Mouse (Mus musculus) heart, embryonic 12.5 days (tissue): ENCODE measurements around the gene Zfp597. TPM values are rescaled to one million over a fixed set of nuclear protein-coding genes. Genes with fewer than 3 reads are reported as not detected.

Experiments
- ATAC-seq: fragments of 200-750 bp; cut with Nextera tagmentation; 2 replicates; pipeline ENCODE4 v1.8.0; 2017; ENCODE audit warnings: moderate TSS enrichment, moderate library complexity; ENCODE audit not compliant: insufficient number of reproducible peaks, low FRiP score
- H3K27ac ChIP-seq: fragments of 300-500 bp; sonication (generic); 2 replicates; pipeline ENCODE4 v1.5.1; 2016; ENCODE audit warnings: mild to moderate bottlenecking, moderate library complexity; ENCODE audit not compliant: poor library complexity, severe bottlenecking
- H3K27me3 ChIP-seq: fragments of 300-500 bp; sonication (generic); replicated peaks from 2 replicates; pipeline ENCODE4 v1.6.1; 2016; ENCODE audit warnings: mild to moderate bottlenecking, moderate library complexity
- H3K36me3 ChIP-seq: fragments of 300-500 bp; sonication (generic); 2 replicates; pipeline ENCODE4 v1.6.1; 2016; ENCODE audit warnings: mild to moderate bottlenecking, moderate library complexity
- H3K4me1 ChIP-seq: fragments of 300-500 bp; sonication (generic); replicated peaks from 2 replicates; pipeline ENCODE4 v1.6.1; 2016; ENCODE audit warnings: mild to moderate bottlenecking
- H3K4me2 ChIP-seq: fragments of 300-500 bp; sonication (generic); 2 replicates; pipeline ENCODE4 v1.6.1; 2016; ENCODE audit warnings: mild to moderate bottlenecking, moderate library complexity
- H3K4me3 ChIP-seq: fragments of 300-500 bp; sonication (generic); 2 replicates; pipeline ENCODE4 v1.5.1; 2016; ENCODE audit warnings: mild to moderate bottlenecking
- H3K9ac ChIP-seq: fragments of 300-500 bp; sonication (generic); 2 replicates; pipeline ENCODE4 v1.6.1; 2016; ENCODE audit warnings: mild to moderate bottlenecking, moderate library complexity
- H3K9me3 ChIP-seq: fragments of 300-500 bp; sonication (generic); replicated peaks from 2 replicates; pipeline ENCODE4 v1.6.1; 2016; ENCODE audit warnings: mild to moderate bottlenecking, moderate library complexity
- WGBS: fragments of 180-500 bp; shearing (Covaris S2); methylation state at CpG from one replicate; pipeline ENCODE4 v1.1.7; 2016; 5-methylcytosine and 5-hydroxymethylcytosine counted together
- polyA plus RNA-seq: library from polyadenylated mRNA; unstranded; fragments of >200 nt; fragmentation: Nextera tagmentation; extraction: Ambion mirVana; gene quantifications from 2 replicates; pipeline ENCODE4 v1.2.1, GENCODE M21; 2016

The Zfp597 gene
- polyA plus RNA-seq, 1 experiment from 2014 or later, result 6.5 TPM

DNA sequence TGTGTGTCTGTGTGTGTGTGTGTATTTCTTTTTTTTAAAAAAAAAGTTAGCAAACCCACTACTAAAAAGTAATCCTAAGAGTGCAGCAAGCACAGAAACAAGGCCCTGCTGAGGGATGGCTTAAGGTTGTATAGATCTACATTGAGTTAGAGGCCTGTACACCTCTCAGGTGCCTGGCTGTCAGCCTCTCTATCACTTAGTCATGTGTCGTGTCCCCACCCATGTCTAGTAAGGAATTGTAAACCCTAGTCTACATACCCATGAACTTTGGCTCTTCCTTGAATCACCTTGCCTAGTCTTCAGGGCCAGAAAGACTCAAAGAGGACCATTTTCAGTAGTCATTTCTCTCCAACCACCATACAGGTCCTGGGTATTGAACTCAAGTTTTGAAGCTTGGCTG is 12.2 kb upstream of the Zfp597 start:
- Histone ChIP-seq H3K27me3 (no peaks in the 10 kb centered on the region), H3K27ac (no peak overlapping the region), H3K4me1 (peaks cover 17% of the 10 kb centered on the region), H3K9ac (no peak overlapping the region), H3K36me3 (peaks cover 73% of the 10 kb centered on the region), H3K4me2 (no peak overlapping the region), H3K4me3 (no peak overlapping the region), H3K9me3 (no peaks in the 10 kb centered on the region)
- ATAC-seq, result no peak
- WGBS, result 89% methylated on average over 1 of the region's 1 CpGs

DNA sequence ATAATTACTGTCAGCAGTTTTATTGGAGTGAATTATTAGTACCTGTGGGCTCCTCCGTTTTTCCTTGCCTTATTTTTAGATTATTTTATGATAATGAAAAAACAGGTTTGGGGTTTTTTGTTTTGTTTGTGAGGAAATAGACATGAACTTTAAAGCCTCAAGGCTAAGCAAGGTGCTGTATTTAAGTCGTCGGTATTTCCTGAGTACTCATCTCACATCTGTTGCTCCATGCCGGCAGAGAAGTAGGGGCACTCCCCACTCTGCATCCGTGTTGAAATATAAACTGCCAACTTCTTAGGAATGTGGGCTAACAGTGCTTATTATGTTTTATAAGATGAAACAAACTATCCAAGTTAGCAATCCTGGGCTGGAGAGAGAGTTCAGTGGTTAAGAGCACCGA is 11.7 kb upstream of the Zfp597 start:
- ATAC-seq, result no peak
- H3K27me3 ChIP-seq, result no peaks in the 10 kb centered on the region
- 79% methylated on average over 6 of the region's 6 CpGs for WGBS
- no peak overlapping the region for H3K4me3 ChIP-seq
- H3K9ac ChIP-seq, result no peak overlapping the region
- peaks cover 17% of the 10 kb centered on the region for H3K4me1 ChIP-seq
- H3K36me3 ChIP-seq, result peaks cover 68% of the 10 kb centered on the region
- H3K27ac ChIP-seq, result no peak overlapping the region
- no peak overlapping the region for H3K4me2 ChIP-seq
- no peaks in the 10 kb centered on the region for H3K9me3 ChIP-seq

DNA sequence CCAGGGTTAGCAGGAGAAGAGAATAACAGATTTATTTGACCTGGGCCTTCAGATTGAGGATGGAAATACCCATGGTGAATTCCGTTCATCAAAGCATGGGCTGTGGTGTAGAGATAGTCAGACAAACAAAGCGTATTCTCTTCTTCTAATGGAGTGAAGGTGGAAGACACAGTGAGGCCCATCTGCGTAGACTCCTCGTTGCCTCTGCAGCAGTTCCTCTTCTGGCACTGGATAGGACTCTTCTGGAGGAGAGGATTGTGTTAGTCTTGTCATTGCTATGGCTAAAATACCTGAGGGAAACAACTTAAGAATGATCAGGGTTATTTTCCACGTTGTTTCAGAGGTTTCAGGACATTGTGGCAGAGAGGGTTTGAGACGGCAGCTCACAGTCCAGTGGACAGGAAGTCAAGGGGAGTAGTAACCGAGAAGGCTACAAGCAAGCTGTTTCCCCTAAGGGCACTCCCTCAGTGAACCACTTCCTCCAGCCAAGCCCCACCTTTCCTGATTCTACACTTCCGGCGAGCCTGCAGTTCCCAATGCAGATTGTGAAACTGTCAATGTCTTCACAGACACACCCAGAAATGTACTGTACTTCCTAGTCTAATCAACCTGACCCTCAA is 10.9 kb upstream of the Zfp597 start:
- no peak overlapping the region for H3K9ac ChIP-seq
- H3K27ac ChIP-seq, result peak overlapping the region; percentile 74
- no peaks in the 10 kb centered on the region for H3K27me3 ChIP-seq
- H3K9me3 ChIP-seq, result no peaks in the 10 kb centered on the region
- no peak overlapping the region for H3K4me2 ChIP-seq
- 64% methylated on average over 9 of the region's 9 CpGs for WGBS
- H3K4me3 ChIP-seq, result no peak overlapping the region
- ATAC-seq, result peak; percentile 36; the same call in 1 of the 2 replicates
- H3K4me1 ChIP-seq, result peaks cover 17% of the 10 kb centered on the region
- peaks cover 61% of the 10 kb centered on the region for H3K36me3 ChIP-seq

DNA sequence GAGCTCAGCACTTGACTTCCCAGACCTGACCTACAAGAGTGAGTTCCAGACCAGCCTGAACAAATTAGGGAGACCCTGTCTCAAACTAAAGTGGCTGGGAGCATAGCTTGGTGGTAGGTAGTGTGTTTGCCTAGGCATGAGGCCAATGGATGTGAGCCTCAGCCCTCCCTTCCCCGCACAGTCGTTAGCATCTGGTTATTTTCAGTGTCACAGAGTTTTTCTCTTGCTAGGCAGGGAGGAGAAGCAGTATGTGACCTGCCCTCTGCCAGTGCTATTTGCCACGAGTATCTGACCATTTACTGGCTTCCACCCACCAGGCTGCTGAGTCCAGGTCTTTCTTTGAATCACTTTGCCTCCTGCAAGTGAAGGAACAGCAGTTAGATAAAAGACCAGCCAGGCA is 9.4 kb upstream of the Zfp597 start:
- peaks cover 45% of the 10 kb centered on the region for H3K36me3 ChIP-seq
- H3K4me3 ChIP-seq, result no peak overlapping the region
- peak; percentile 84 for ATAC-seq
- no peaks in the 10 kb centered on the region for H3K27me3 ChIP-seq
- H3K4me2 ChIP-seq, result 0 out of 2 replicates have a peak overlapping the region, but pooled peaks have one; percentile 21
- 30% methylated on average over 3 of the region's 3 CpGs for WGBS
- H3K9ac ChIP-seq, result peak overlapping the region; percentile 9; the same call in 1 of the 2 replicates
- H3K9me3 ChIP-seq, result no peaks in the 10 kb centered on the region
- H3K27ac ChIP-seq, result peak overlapping the region; percentile 74
- peaks cover 17% of the 10 kb centered on the region for H3K4me1 ChIP-seq

DNA sequence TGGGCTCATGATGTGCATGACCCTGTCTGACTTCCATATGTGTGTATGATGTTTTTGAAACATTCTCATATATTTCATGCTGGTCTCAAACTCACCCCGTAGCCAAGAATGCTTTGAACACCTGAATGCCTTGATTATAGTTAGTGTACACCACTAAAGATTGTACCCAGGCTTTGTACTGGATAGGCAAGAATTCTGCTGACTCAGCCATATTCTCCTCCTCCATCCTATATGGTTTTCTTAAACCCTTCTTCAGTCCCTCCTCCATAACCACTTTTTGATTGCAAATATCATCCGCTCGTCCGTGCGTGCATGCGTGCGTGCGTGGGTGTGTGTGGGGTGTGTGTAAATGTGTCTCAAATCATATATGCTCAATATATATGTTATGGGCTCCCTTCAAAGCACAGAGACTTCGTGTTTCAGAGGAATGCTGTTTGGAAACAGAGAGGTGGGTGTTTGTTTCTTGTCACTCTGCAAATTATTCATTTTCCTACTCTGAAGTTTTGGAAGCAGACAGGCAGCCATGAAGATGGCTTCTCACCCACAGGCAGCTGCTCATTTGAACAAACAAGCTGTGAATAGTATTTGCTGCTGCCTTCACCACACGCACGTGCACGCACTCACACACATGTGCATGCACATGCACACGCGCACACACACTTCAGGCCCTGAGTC is 7.4 kb upstream of the Zfp597 start:
- WGBS, result 94% methylated on average over 14 of the region's 14 CpGs
- no peaks in the 10 kb centered on the region for H3K27me3 ChIP-seq
- no peak for ATAC-seq
- peaks cover 26% of the 10 kb centered on the region for H3K36me3 ChIP-seq
- H3K4me3 ChIP-seq, result no peak overlapping the region
- H3K4me2 ChIP-seq, result no peak overlapping the region
- no peak overlapping the region for H3K9ac ChIP-seq
- H3K9me3 ChIP-seq, result no peaks in the 10 kb centered on the region
- peaks cover 20% of the 10 kb centered on the region for H3K4me1 ChIP-seq
- H3K27ac ChIP-seq, result no peak overlapping the region

DNA sequence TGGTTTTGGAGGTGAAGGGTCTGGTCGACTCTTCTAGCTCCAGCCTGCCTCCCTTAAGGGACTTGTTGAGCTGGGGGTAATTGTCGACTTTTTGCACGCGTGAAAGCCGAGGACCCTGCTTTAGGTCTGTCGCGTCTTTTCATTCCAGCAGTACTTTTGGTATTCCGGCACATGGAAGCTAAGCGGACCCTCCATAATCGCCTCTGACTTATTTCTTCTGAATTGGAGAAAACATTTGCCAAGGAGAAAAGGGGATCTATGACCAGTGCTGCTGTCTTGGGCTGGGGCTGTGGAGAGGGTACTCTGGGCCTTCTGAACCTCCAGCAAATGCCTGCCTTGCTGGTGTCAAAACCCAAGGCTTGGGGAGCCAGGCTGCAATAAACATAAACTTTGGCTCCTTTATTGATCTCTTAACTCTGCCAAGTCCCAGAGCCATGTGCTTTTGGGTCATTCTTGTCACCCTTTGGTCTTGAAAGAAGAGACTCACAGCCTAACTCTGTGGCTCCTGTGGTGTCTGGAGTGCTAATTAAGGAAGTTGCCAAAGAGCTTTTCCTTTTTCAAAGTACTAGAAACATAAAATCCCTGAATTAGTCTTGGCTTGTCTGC is 807 bp upstream of the Zfp597 start:
- Histone ChIP-seq H3K4me1 (peaks cover 16% of the 10 kb centered on the region), H3K9ac (peak overlapping the region; percentile 88), H3K4me2 (peak overlapping the region; percentile 78), H3K4me3 (peak overlapping the region; percentile 78), H3K9me3 (no peaks in the 10 kb centered on the region), H3K36me3 (peaks cover 10% of the 10 kb centered on the region), H3K27ac (peak overlapping the region; percentile 94), H3K27me3 (no peaks in the 10 kb centered on the region)
- WGBS, result 4% methylated on average over 10 of the region's 10 CpGs
- ATAC-seq, result peak; percentile 3; the same call in 1 of the 2 replicates

DNA sequence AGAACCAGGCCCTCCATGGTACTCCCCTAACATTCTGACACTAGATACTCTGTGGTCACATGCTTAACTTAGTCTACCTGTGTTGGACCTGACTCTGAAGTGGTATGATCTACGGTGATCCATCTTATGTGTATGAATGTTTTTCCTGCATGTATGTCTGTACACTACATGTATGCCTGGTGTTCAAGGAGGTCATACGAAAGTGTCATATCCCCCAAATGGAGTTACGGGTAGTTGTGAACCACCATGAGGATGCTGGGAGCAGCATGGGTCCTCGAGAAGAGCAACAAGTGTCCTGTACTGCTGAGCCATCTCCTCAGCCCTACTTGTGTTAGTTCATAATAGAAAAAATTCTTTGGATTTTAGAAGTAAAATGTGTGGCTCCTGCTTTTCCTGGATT is 8.0 kb downstream of the Zfp597 start:
- Histone ChIP-seq H3K9me3 (no peaks in the 10 kb centered on the region), H3K27me3 (no peaks in the 10 kb centered on the region), H3K9ac (no peak overlapping the region), H3K4me3 (no peak overlapping the region), H3K4me1 (peaks cover 14% of the 10 kb centered on the region), H3K27ac (no peak overlapping the region), H3K36me3 (peaks cover 29% of the 10 kb centered on the region), H3K4me2 (no peak overlapping the region)
- WGBS, result 90% methylated on average over 4 of the region's 4 CpGs
- no peak for ATAC-seq

DNA sequence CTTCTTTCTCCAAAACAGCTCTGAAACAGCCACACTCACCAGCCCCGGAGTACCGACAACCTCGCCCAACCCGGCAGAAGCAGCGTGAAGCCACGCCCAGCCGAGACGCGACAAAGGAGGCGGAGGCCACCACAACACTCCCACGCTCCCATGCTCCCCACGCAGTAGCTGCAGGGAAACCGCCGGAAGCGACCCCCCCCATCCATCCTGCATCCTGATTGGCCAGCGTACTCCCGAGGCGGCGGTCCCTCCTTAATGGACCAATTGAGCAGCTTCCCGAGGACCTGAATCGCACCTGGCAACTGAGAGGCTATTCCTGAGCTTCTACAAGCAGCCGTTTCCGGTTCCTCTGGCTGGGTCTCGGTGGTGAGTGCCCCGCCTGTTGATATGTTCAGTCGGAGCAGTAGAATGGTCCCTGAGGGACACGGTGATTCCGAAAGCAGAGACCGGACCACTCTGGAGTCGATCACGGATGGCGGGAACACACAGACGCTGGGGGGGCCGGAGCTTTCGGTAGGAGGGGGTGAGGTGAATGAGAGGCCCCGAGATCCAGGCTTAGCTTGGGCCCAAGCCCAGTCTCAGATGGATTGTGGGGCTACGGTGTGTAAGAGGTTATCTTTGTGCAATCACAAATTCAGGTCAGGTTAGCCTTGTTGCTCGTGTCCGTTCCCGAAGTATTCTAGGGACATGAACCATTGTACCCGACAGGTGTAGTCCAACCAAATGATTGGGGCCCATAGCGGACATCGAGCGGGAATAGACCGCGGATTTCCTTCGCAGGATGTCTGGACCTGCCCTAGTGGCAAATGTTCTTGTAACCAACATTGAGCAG is 11.9 kb downstream of the Zfp597 start, which contains the start of gene Naa60:
Gene Naa60, plus strand, starts transcription at position 160 of the 832 bp plus-strand sequence.
- Histone ChIP-seq H3K27ac (peak within 1 kb of the TSS; percentile 44), H3K27me3 (no peaks in the 10 kb centered on the region), H3K4me1 (peaks cover 16% of the 10 kb centered on the region), H3K4me2 (peak within 1 kb of the TSS; percentile 92), H3K4me3 (peak within 1 kb of the TSS; percentile 66), H3K36me3 (peaks cover 21% of the 10 kb centered on the region; the same call in 1 of the 2 replicates), H3K9ac (peak within 1 kb of the TSS; percentile 78), H3K9me3 (no peaks in the 10 kb centered on the region)
- WGBS, result 3% methylated on average over 47 of the region's 47 CpGs
- ATAC-seq, result peak; percentile 98

DNA sequence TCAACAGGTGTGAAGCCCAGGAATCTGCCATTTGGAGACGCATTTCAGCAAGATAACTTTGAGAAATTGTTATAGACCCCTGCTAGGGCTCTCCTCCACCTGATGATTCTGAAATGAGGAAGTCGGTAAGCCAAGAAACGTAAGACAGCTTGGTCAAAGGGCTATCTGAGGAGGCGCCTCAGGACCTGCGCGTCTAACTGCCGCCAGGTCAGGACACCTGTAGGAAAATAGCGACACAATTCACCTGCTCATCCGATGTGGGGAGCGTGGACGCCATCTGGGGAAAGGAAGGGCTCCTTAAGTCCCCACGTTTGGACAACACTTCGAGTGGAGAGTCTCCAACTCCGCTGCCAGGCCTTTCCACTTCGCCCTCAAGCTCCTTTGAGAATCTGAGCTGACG is 12.5 kb downstream of the Zfp597 start:
- WGBS, result 2% methylated on average over 16 of the region's 16 CpGs
- H3K27me3 ChIP-seq, result no peaks in the 10 kb centered on the region
- H3K36me3 ChIP-seq, result peaks cover 23% of the 10 kb centered on the region
- peak overlapping the region; percentile 66 for H3K4me3 ChIP-seq
- 0 out of 2 replicates have a peak, but pooled peaks have one; percentile 13 for ATAC-seq
- H3K4me1 ChIP-seq, result peaks cover 16% of the 10 kb centered on the region
- peak overlapping the region; percentile 41; the same call in 1 of the 2 replicates for H3K27ac ChIP-seq
- H3K9ac ChIP-seq, result peak overlapping the region; percentile 78
- peak overlapping the region; percentile 92 for H3K4me2 ChIP-seq
- no peaks in the 10 kb centered on the region for H3K9me3 ChIP-seq

DNA sequence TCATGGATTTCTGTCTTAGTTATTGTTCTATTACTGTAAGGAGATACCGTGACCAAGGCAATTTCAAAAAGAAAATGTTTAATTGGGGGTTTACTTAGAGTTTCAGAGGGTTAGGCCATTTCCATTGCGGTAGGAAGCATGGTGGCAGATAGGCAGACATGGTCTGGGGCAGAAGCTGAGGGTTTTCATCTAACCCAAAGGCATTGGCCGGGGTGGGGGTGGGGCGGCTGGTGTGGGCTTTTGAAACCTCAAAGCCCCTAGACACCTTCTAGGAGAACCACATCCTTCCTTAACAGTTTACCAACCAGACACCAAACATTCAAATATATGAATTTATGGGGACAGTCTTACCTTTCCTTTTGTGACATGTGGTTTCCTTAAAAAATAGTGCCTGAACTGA is 25.1 kb downstream of the Zfp597 start:
- ATAC-seq, result no peak
- Histone ChIP-seq H3K4me3 (no peak overlapping the region), H3K9ac (no peak overlapping the region), H3K4me1 (no peaks in the 10 kb centered on the region), H3K27me3 (no peaks in the 10 kb centered on the region), H3K36me3 (peaks cover 24% of the 10 kb centered on the region), H3K27ac (no peak overlapping the region), H3K9me3 (no peaks in the 10 kb centered on the region), H3K4me2 (no peak overlapping the region)
- 86% methylated on average over 4 of the region's 4 CpGs for WGBS
